Mouse (Mus musculus) midbrain, embryonic 15.5 days (tissue): ENCODE data around the gene Irf9. TPM values are rescaled to one million over a fixed set of nuclear protein-coding genes. Genes with fewer than 3 reads are reported as not detected.

Source experiments
- ATAC-seq: fragments of 200-750 bp; cut with Nextera tagmentation; replicated peaks from 2 replicates; pipeline ENCODE4 v1.8.0; 2017; ENCODE audit warnings: moderate TSS enrichment
- H3K27ac ChIP-seq: fragments of 300-500 bp; sonication (generic); 2 replicates; pipeline ENCODE4 v1.5.1; 2015; ENCODE audit warnings: mild to moderate bottlenecking, inconsistent platforms
- H3K27me3 ChIP-seq: fragments of 300-500 bp; sonication (generic); replicated peaks from 2 replicates; pipeline ENCODE4 v1.6.1; 2015; ENCODE audit warnings: inconsistent platforms
- H3K36me3 ChIP-seq: fragments of 300-500 bp; sonication (generic); replicated peaks from 2 replicates; pipeline ENCODE4 v1.6.1; 2015; ENCODE audit warnings: inconsistent platforms
- H3K4me1 ChIP-seq: fragments of 300-500 bp; sonication (generic); 2 replicates; pipeline ENCODE4 v1.6.1; 2015; ENCODE audit warnings: inconsistent platforms
- H3K4me2 ChIP-seq: fragments of 300-500 bp; sonication (generic); 2 replicates; pipeline ENCODE4 v1.6.1; 2015; ENCODE audit warnings: inconsistent platforms, mild to moderate bottlenecking, moderate library complexity
- H3K4me3 ChIP-seq: fragments of 300-500 bp; sonication (generic); 2 replicates; pipeline ENCODE4 v1.5.1; 2015; ENCODE audit warnings: mild to moderate bottlenecking, inconsistent platforms
- H3K9ac ChIP-seq: fragments of 300-500 bp; sonication (generic); 2 replicates; pipeline ENCODE4 v1.6.1; 2015; ENCODE audit warnings: mild to moderate bottlenecking, inconsistent platforms
- H3K9me3 ChIP-seq: fragments of 300-500 bp; sonication (generic); 2 replicates; pipeline ENCODE4 v1.6.1; 2016; ENCODE audit warnings: inconsistent platforms
- WGBS: fragments of 180-500 bp; shearing (Covaris S2); methylation state at CpG from one replicate; pipeline ENCODE4 v1.1.7; 2015; ENCODE audit warnings: mixed read lengths; 5-methylcytosine and 5-hydroxymethylcytosine counted together
- polyA plus RNA-seq: library from polyadenylated mRNA; unstranded; fragments of >200 nt; fragmentation: Nextera tagmentation; extraction: Ambion mirVana; gene quantifications from 2 replicates; pipeline ENCODE4 v1.2.1, GENCODE M21; 2015

Irf9 gene
- polyA plus RNA-seq, 1 experiment from 2014 or later, result 10.0 TPM

GRCm38 (mm10) chr14:55584702-55585565 is 18.4 kb upstream of the Irf9 start, which contains the start of gene Emc9:
TSS of gene Emc9 (minus strand) at chr14:55585302.
- H3K36me3 ChIP-seq, result peaks cover 12% of the 10 kb centered on the region; the same call in 1 of the 2 replicates
- peak within 1 kb of the TSS; percentile 66 for H3K4me2 ChIP-seq
- peak within 1 kb of the TSS; percentile 46 for H3K4me3 ChIP-seq
- H3K27me3 ChIP-seq, result no peaks in the 10 kb centered on the region
- peaks cover 14% of the 10 kb centered on the region for H3K4me1 ChIP-seq
- WGBS, result 3% methylated on average over 43 of the region's 43 CpGs
- peak within 1 kb of the TSS; percentile 49 for H3K9ac ChIP-seq
- peak within 1 kb of the TSS; percentile 47 for H3K27ac ChIP-seq
- peak; percentile 73 for ATAC-seq
- no peaks in the 10 kb centered on the region for H3K9me3 ChIP-seq

- ATAC-seq, result no peak; the same call in 1 of the 2 replicates
- 70% methylated on average over 6 of the region's 6 CpGs for WGBS
- H3K4me2 ChIP-seq, result peak overlapping the region; percentile 66
- H3K27ac ChIP-seq, result no peak overlapping the region
- H3K9me3 ChIP-seq, result no peaks in the 10 kb centered on the region
- H3K4me3 ChIP-seq, result 0 out of 2 replicates have a peak overlapping the region, but pooled peaks have one; percentile 46
- 0 out of 2 replicates have a peak overlapping the region, but pooled peaks have one; percentile 49 for H3K9ac ChIP-seq
- H3K27me3 ChIP-seq, result no peaks in the 10 kb centered on the region
- peaks cover 20% of the 10 kb centered on the region for H3K4me1 ChIP-seq
- peaks cover 11% of the 10 kb centered on the region; the same call in 1 of the 2 replicates for H3K36me3 ChIP-seq
Observed at GRCm38 (mm10) chr14:55585566-55585960, 17.8 kb upstream of the Irf9 start.

GRCm38 (mm10) chr14:55586149-55586548 is 17.2 kb upstream of the Irf9 start:
- no peak overlapping the region for H3K4me2 ChIP-seq
- WGBS, result 97% methylated on average over 2 of the region's 2 CpGs
- no peaks in the 10 kb centered on the region for H3K27me3 ChIP-seq
- H3K4me3 ChIP-seq, result no peak overlapping the region
- no peak overlapping the region for H3K9ac ChIP-seq
- ATAC-seq, result no peak
- no peaks in the 10 kb centered on the region for H3K9me3 ChIP-seq
- H3K27ac ChIP-seq, result no peak overlapping the region
- H3K4me1 ChIP-seq, result peaks cover 21% of the 10 kb centered on the region
- peaks cover 5% of the 10 kb centered on the region; the same call in 1 of the 2 replicates for H3K36me3 ChIP-seq

DNA sequence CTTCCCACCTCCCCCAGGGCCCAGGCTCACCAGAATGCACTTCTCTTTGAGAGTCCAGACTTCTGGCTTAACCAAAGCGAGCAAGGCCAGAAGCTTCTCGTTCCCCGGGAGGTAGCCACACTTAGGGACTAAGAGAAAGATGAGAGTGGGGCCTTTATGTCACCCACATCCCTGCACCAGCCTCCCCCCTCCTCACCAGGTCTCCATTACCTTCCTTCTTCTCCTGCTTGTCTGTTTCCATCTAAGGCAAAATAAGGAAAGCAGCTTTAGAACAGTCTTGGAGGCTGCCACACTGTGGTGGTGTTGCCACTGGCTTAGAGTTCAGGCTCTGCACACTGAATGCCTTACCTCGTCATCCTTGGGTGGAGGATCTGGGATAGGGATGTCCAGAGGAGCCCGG is 14.1 kb upstream of the Irf9 start:
- no peak overlapping the region for H3K4me2 ChIP-seq
- H3K9me3 ChIP-seq, result no peaks in the 10 kb centered on the region
- no peak overlapping the region for H3K9ac ChIP-seq
- H3K27ac ChIP-seq, result no peak overlapping the region
- no peak for ATAC-seq
- no peaks in the 10 kb centered on the region for H3K27me3 ChIP-seq
- H3K36me3 ChIP-seq, result 0 out of 2 replicates have a peak, but pooled peaks cover 2% of the 10 kb centered on the region
- 91% methylated on average over 5 of the region's 5 CpGs for WGBS
- no peak overlapping the region for H3K4me3 ChIP-seq
- peaks cover 38% of the 10 kb centered on the region for H3K4me1 ChIP-seq

- H3K27me3 ChIP-seq, result no peaks in the 10 kb centered on the region
- H3K4me1 ChIP-seq, result peaks cover 33% of the 10 kb centered on the region
- H3K9me3 ChIP-seq, result no peaks in the 10 kb centered on the region
- ATAC-seq, result no peak
- WGBS, result 88% methylated on average over 11 of the region's 11 CpGs
- H3K9ac ChIP-seq, result peak overlapping the region; percentile 91
- peak overlapping the region; percentile 85 for H3K4me3 ChIP-seq
- H3K27ac ChIP-seq, result peak overlapping the region; percentile 90; the same call in 1 of the 2 replicates
- H3K36me3 ChIP-seq, result 0 out of 2 replicates have a peak, but pooled peaks cover 3% of the 10 kb centered on the region
- H3K4me2 ChIP-seq, result peak overlapping the region; percentile 96
Observed at GRCm38 (mm10) chr14:55589771-55590448, 13.5 kb upstream of the Irf9 start.

DNA sequence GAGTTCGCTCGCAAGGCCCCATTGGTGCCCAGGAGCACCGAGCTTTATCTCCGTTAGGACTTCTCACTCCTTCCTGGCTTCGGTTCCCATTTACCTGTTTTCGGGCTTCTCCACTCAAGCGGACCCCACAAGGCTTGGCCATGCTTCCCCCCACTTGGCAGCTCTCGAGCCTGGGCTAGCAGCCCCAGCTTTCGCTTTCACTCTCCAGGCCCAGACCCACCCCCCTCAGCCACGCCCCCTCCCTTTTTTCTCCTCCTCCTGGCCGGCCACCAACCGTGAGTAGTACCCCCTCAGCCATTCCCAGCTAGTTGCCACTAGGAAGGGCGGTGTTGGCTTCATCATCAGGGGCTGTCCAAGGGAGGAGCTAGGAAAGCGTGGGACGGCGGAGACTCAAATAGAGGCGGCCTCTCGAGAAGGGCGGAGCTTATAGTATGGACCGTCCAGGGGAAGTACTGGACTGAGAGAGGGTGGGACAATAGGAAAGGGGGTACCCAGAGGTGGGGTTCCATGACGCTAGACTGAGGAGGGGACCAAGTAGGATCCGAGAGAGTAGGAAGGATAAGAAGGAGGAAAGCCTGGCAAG is 12.5 kb upstream of the Irf9 start, which contains the start of gene Psme2:
Psme2 (minus strand) TSS at position 366 of the 583 bp plus-strand sequence.
- Histone ChIP-seq H3K27me3 (no peaks in the 10 kb centered on the region), H3K4me2 (peak within 1 kb of the TSS; percentile 96), H3K36me3 (peaks cover 9% of the 10 kb centered on the region; the same call in 1 of the 2 replicates), H3K9ac (peak within 1 kb of the TSS; percentile 91), H3K9me3 (no peaks in the 10 kb centered on the region), H3K4me3 (peak within 1 kb of the TSS; percentile 85), H3K4me1 (peaks cover 34% of the 10 kb centered on the region), H3K27ac (peak within 1 kb of the TSS; percentile 90)
- peak; percentile 96 for ATAC-seq
- under 1% methylated on average over 22 of the region's 22 CpGs for WGBS

DNA sequence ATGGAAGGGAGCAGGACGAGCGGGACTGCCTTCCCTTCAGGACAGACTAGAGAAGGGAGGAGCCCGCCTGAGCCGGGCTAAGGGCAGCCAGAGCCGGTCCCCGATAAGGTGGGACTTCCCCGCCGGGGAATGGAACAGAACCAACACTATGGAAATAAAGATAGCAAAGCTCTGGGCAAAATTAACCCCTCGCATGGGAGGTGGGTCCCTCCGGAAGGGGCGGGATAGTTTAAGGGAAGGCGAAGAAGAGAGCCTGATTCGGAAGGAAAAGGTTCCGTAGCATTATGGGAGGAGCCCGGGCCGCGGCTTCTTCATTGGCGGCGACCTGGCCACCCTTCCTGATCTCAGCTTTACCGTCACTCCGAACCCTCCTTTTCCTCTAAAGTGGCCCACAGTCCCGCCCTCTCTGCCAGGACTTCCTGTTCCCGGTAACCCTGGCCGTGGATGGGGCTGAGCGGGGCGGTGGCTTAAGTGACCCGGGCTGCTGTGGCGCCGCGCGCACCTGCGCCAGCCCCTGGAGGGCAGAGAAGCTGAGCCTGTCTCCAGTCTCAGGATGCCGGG is 12.0 kb upstream of the Irf9 start, which contains the start of gene Rnf31:
Rnf31 (plus strand) TSS at position 378 of the 561 bp plus-strand sequence.
- peak within 1 kb of the TSS; percentile 90 for H3K27ac ChIP-seq
- peaks cover 38% of the 10 kb centered on the region for H3K4me1 ChIP-seq
- H3K4me2 ChIP-seq, result peak within 1 kb of the TSS; percentile 96
- H3K36me3 ChIP-seq, result peaks cover 15% of the 10 kb centered on the region; the same call in 1 of the 2 replicates
- peak within 1 kb of the TSS; percentile 85 for H3K4me3 ChIP-seq
- no peaks in the 10 kb centered on the region for H3K9me3 ChIP-seq
- peak within 1 kb of the TSS; percentile 91 for H3K9ac ChIP-seq
- under 1% methylated on average over 33 of the region's 33 CpGs for WGBS
- peak; percentile 92 for ATAC-seq
- H3K27me3 ChIP-seq, result no peaks in the 10 kb centered on the region

DNA sequence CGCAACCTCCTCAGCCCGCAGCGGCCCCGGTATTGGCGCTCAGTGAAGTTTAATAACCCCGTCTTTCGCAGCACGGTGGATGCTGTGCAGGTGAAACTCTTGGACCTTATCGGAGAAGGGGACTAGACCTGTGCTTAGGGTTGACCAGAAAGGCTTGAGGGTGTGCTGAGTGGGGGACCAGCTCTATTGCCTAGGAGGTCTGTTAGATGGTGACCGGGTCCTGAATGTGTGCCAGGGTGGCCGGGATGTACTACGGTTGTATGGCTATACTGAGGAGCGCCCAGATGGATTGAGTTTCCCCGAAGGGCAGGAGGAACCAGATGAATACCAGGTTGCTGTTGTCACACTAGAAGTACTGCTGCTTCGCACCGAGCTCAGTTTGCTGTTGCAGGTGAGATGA is 11.1 kb upstream of the Irf9 start:
- H3K9ac ChIP-seq, result peak overlapping the region; percentile 91
- H3K4me3 ChIP-seq, result peak overlapping the region; percentile 85
- H3K36me3 ChIP-seq, result peaks cover 21% of the 10 kb centered on the region
- WGBS, result 7% methylated on average over 16 of the region's 16 CpGs
- peaks cover 38% of the 10 kb centered on the region for H3K4me1 ChIP-seq
- H3K27me3 ChIP-seq, result no peaks in the 10 kb centered on the region
- peak overlapping the region; percentile 96 for H3K4me2 ChIP-seq
- H3K27ac ChIP-seq, result no peak overlapping the region
- no peak for ATAC-seq
- H3K9me3 ChIP-seq, result no peaks in the 10 kb centered on the region

- H3K36me3 ChIP-seq, result peaks cover 54% of the 10 kb centered on the region
Observed at GRCm38 (mm10) chr14:55596036-55596690, 7.2 kb upstream of the Irf9 start.

DNA sequence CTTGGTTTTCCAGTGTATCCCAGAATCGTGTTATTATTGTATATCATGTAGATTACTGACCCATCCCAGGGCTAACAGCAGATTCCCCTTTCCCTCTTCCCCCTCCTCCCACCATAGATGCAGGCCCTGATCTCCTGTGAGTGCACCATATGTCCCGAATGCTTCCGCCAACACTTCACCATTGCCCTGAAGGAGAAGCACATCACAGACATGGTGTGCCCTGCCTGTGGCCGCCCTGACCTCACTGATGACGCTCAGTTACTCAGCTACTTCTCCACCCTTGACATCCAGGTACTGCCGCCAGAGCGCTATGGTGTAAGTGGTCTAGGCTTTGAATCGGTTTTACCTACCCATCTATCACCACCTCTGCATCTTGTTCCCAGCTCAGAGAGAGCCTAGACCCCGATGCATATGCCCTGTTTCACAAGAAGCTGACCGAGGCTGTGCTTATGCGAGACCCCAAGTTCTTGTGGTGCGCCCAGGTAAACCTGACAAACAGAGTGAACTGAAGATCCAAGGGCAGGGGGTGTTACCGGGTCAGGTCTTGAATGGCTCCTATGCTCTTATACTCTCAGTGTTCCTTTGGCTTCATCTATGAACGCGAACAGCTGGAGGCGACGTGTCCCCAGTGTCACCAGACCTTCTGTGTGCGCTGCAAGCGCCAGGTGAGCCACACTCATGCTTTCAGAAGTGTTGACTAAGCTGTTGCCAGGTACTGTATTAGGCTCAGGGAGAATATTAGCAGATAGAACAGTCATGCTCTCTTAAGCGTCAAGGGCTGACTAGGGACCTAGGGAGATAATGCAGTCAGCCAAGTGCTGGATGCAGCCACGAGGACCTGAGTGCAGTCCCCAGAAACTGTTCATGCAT is 4.6 kb upstream of the Irf9 start:
- Histone ChIP-seq H3K4me1 (peaks cover 11% of the 10 kb centered on the region), H3K36me3 (peaks cover 70% of the 10 kb centered on the region), H3K27me3 (no peaks in the 10 kb centered on the region), H3K4me2 (no peak overlapping the region), H3K9me3 (no peaks in the 10 kb centered on the region), H3K9ac (no peak overlapping the region), H3K4me3 (no peak overlapping the region), H3K27ac (no peak overlapping the region)
- 94% methylated on average over 21 of the region's 21 CpGs for WGBS
- ATAC-seq, result no peak

More at GRCm38 (mm10) chr14:55596036-55596690, 7.2 kb upstream of the Irf9 start:
- Histone ChIP-seq H3K9me3 (no peaks in the 10 kb centered on the region), H3K4me3 (no peak overlapping the region), H3K9ac (no peak overlapping the region), H3K4me2 (no peak overlapping the region), H3K4me1 (peaks cover 24% of the 10 kb centered on the region), H3K27me3 (no peaks in the 10 kb centered on the region), H3K27ac (no peak overlapping the region)
- no peak for ATAC-seq
- 72% methylated on average over 13 of the region's 13 CpGs for WGBS
